Mouse (Mus musculus): Measurements from ENCODE around the gene Hist2h2ab. TPM values are rescaled to one million over a fixed set of nuclear protein-coding genes. Genes with fewer than 3 reads are reported as not detected.
"Not testable (repeated sequence)": the region's sequence is repeated elsewhere in the genome, so short reads cannot be mapped to it uniquely, and the experiment has no call there.

Gene Hist2h2ab
- total and polyA plus RNA-seq, 3 experiments: 0.72 to 234 TPM; not detected in 1

GRCm38 (mm10) chr3:96268776-96269378 is 49.2 kb downstream of the Hist2h2ab start:
- peaks cover 0 to 24% of the 10 kb centered on the region in 2 experiments; a peak in 2 of 4 replicates for H3K4me1 ChIP-seq (ENCODE audit: control insufficient read depth in 1 of 2, insufficient read depth in 2 of 2, low read length in 2 of 2)
- not testable (repeated sequence) for DNase-seq (ENCODE audit: low read depth, low spot score); H3K27me3 ChIP-seq (ENCODE audit: control insufficient read depth in 1 of 2, insufficient read depth in 2 of 2, low read length in 2 of 2); H3K79me2 ChIP-seq (ENCODE audit: control insufficient read depth, insufficient read depth, low read length, poor library complexity); H3K9me3 ChIP-seq (replicated peaks; ENCODE audit: insufficient read depth, low read length)
- H3K4me3 ChIP-seq (ENCODE audit: control insufficient read depth in 1 of 2, insufficient read depth in 1 of 2, low read depth in 2 of 2, low read length in 2 of 2): peak overlapping the region; percentile 7 to 56
- peak overlapping the region; percentile 73 for H3K9ac ChIP-seq (ENCODE audit: control insufficient read depth, low read depth, low read length, poor library complexity, severe bottlenecking)
- peaks cover 0 to 31% of the 10 kb centered on the region in 2 experiments; a peak in 2 of 4 replicates for H3K36me3 ChIP-seq (ENCODE audit: control insufficient read depth in 1 of 2, insufficient read depth in 2 of 2, low read length in 2 of 2)
- peak overlapping the region; percentile 96 for H3K27ac ChIP-seq (ENCODE audit: control insufficient read depth, low read depth, low read length)
- TF ChIP-seq POLR2AphosphoS5 (IDR thresholded peaks at IDR 0.05; ENCODE audit: borderline replicate concordance, low read depth, low read length): peak; percentile 85; the same call in 1 of the 2 replicates

Other genes with a start within 250 kb of the Hist2h2ab start
- gene Plekho1, start 223.9 kb upstream of the Hist2h2ab start, total RNA-seq (2012; rRNA removed): 4.2 and 6.4 TPM in 2 replicates
- 10 to 100 TPM in 1 of 2 experiments, not detected in 1; 19.2 TPM for gene Plekho1, start 223.9 kb upstream of the Hist2h2ab start, polyA plus RNA-seq (2012; ENCODE audit: insufficient read depth in 1 of 2, insufficient read length in 2 of 2, low read depth in 1 of 2, low replicate concordance in 2 of 2, missing spikeins in 1 of 2)
- gene Vps45, start 161.4 kb upstream of the Hist2h2ab start, total RNA-seq (2012; rRNA removed): 24.4 and 28.9 TPM in 2 replicates
- gene Vps45, start 161.4 kb upstream of the Hist2h2ab start, polyA plus RNA-seq (2012; ENCODE audit: insufficient read depth in 1 of 2, insufficient read length in 2 of 2, low read depth in 1 of 2, low replicate concordance in 2 of 2, missing spikeins in 1 of 2): 10 to 100 TPM; 20.6 to 92.0 TPM
- 25.8 and 27.5 TPM in 2 replicates for gene Otud7b, start 115.3 kb upstream of the Hist2h2ab start, total RNA-seq (2012; rRNA removed)
- gene Otud7b, start 115.3 kb upstream of the Hist2h2ab start, polyA plus RNA-seq (2012; ENCODE audit: insufficient read depth in 1 of 2, insufficient read length in 2 of 2, low read depth in 1 of 2, low replicate concordance in 2 of 2, missing spikeins in 1 of 2): 10 to 100 TPM; 17.9 to 24.4 TPM
- gene Mtmr11, start 57.9 kb upstream of the Hist2h2ab start, total RNA-seq (2012; rRNA removed): 0.62 and 0.77 TPM in 2 replicates
- gene Mtmr11, start 57.9 kb upstream of the Hist2h2ab start, polyA plus RNA-seq (2012; ENCODE audit: insufficient read depth in 1 of 2, insufficient read length in 2 of 2, low read depth in 1 of 2, low replicate concordance in 2 of 2, missing spikeins in 1 of 2): 1 to 10 TPM in 1 of 2 experiments, not detected in 1; 1.4 TPM
- 135 and 157 TPM in 2 replicates for gene Sf3b4, start 47.5 kb upstream of the Hist2h2ab start, total RNA-seq (2012; rRNA removed)
- 100 to 1,000 TPM; 102 to 423 TPM for gene Sf3b4, start 47.5 kb upstream of the Hist2h2ab start, polyA plus RNA-seq (2012; ENCODE audit: insufficient read depth in 1 of 2, insufficient read length in 2 of 2, low read depth in 1 of 2, low replicate concordance in 2 of 2, missing spikeins in 1 of 2)
- 0.77 and 2.1 TPM in 2 replicates for gene Sv2a, start 38.7 kb upstream of the Hist2h2ab start, total RNA-seq (2012; rRNA removed)
- 1 to 10 TPM in 1 of 2 experiments, not detected in 1; 3.3 TPM for gene Sv2a, start 38.7 kb upstream of the Hist2h2ab start, polyA plus RNA-seq (2012; ENCODE audit: insufficient read depth in 1 of 2, insufficient read length in 2 of 2, low read depth in 1 of 2, low replicate concordance in 2 of 2, missing spikeins in 1 of 2)
- gene Bola1, start 156 bp upstream of the Hist2h2ab start, total RNA-seq (2012; rRNA removed): 115 and 123 TPM in 2 replicates
- gene Bola1, start 156 bp upstream of the Hist2h2ab start, polyA plus RNA-seq (2012; ENCODE audit: insufficient read depth in 1 of 2, insufficient read length in 2 of 2, low read depth in 1 of 2, low replicate concordance in 2 of 2, missing spikeins in 1 of 2): 100 to 1,000 TPM in 1 of 2 experiments, not detected in 1; 124 TPM
- gene Hist2h2ac, start 1.0 kb downstream of the Hist2h2ab start, total RNA-seq (2012; rRNA removed): 2,824 and 3,687 TPM in 2 replicates
- 1 to 10 TPM in 1 of 2 experiments, not detected in 1; 4.8 TPM for gene Hist2h2ac, start 1.0 kb downstream of the Hist2h2ab start, polyA plus RNA-seq (2012; ENCODE audit: insufficient read depth in 1 of 2, insufficient read length in 2 of 2, low read depth in 1 of 2, low replicate concordance in 2 of 2, missing spikeins in 1 of 2)
- 1.6 and 1.8 TPM in 2 replicates for gene Hist2h2be, start 1.3 kb downstream of the Hist2h2ab start, total RNA-seq (2012; rRNA removed)
- gene Hist2h2be, start 1.3 kb downstream of the Hist2h2ab start, polyA plus RNA-seq (2012; ENCODE audit: insufficient read depth in 1 of 2, insufficient read length in 2 of 2, low read depth in 1 of 2, low replicate concordance in 2 of 2, missing spikeins in 1 of 2): 1 to 10 TPM in 1 of 2 experiments, not detected in 1; 3.2 TPM
- 2,744 and 3,348 TPM in 2 replicates for gene Hist2h3c2, start 19.3 kb downstream of the Hist2h2ab start, total RNA-seq (2012; rRNA removed)
- gene Hist2h3c2, start 19.3 kb downstream of the Hist2h2ab start, polyA plus RNA-seq (2012; ENCODE audit: insufficient read depth in 1 of 2, insufficient read length in 2 of 2, low read depth in 1 of 2, low replicate concordance in 2 of 2, missing spikeins in 1 of 2): 1,000 to 10,000 TPM in 1 of 2 experiments, 1 to 10 TPM in 1; 8.2 to 1,897 TPM
- 11,232 and 13,053 TPM in 2 replicates for gene Hist2h2aa2, start 20.4 kb downstream of the Hist2h2ab start, total RNA-seq (2012; rRNA removed)
- 10 to 100 TPM in 1 of 2 experiments, not detected in 1; 18.4 TPM for gene Hist2h2aa2, start 20.4 kb downstream of the Hist2h2ab start, polyA plus RNA-seq (2012; ENCODE audit: insufficient read depth in 1 of 2, insufficient read length in 2 of 2, low read depth in 1 of 2, low replicate concordance in 2 of 2, missing spikeins in 1 of 2)
- gene Hist2h2aa1, start 25.6 kb downstream of the Hist2h2ab start, total RNA-seq (2012; rRNA removed): 3,456 and 4,103 TPM in 2 replicates
- 1 to 10 TPM in 1 of 2 experiments, not detected in 1; 1.5 TPM for gene Hist2h2aa1, start 25.6 kb downstream of the Hist2h2ab start, polyA plus RNA-seq (2012; ENCODE audit: insufficient read depth in 1 of 2, insufficient read length in 2 of 2, low read depth in 1 of 2, low replicate concordance in 2 of 2, missing spikeins in 1 of 2)
- 1.3 and 1.5 TPM in 2 replicates for gene Hist2h3c1, start 26.8 kb downstream of the Hist2h2ab start, total RNA-seq (2012; rRNA removed)
- not detected for gene Hist2h3c1, start 26.8 kb downstream of the Hist2h2ab start, polyA plus RNA-seq (2012; ENCODE audit: insufficient read depth in 1 of 2, insufficient read length in 2 of 2, low read depth in 1 of 2, low replicate concordance in 2 of 2, missing spikeins in 1 of 2)
- gene Hist2h4, start 43.4 kb downstream of the Hist2h2ab start, total RNA-seq (2012; rRNA removed): 195 and 290 TPM in 2 replicates
- 1 to 10 TPM in 1 of 2 experiments, not detected in 1; 1.5 TPM for gene Hist2h4, start 43.4 kb downstream of the Hist2h2ab start, polyA plus RNA-seq (2012; ENCODE audit: insufficient read depth in 1 of 2, insufficient read length in 2 of 2, low read depth in 1 of 2, low replicate concordance in 2 of 2, missing spikeins in 1 of 2)
- 3,962 and 5,017 TPM in 2 replicates for gene Hist2h3b, start 48.8 kb downstream of the Hist2h2ab start, total RNA-seq (2012; rRNA removed)
- 10 to 100 TPM in 1 of 2 experiments, not detected in 1; 71.7 TPM for gene Hist2h3b, start 48.8 kb downstream of the Hist2h2ab start, polyA plus RNA-seq (2012; ENCODE audit: insufficient read depth in 1 of 2, insufficient read length in 2 of 2, low read depth in 1 of 2, low replicate concordance in 2 of 2, missing spikeins in 1 of 2)
- 6,680 and 8,754 TPM in 2 replicates for gene Hist2h2bb, start 49.9 kb downstream of the Hist2h2ab start, total RNA-seq (2012; rRNA removed)
- 10 to 100 TPM in 1 of 2 experiments, not detected in 1; 11.2 TPM for gene Hist2h2bb, start 49.9 kb downstream of the Hist2h2ab start, polyA plus RNA-seq (2012; ENCODE audit: insufficient read depth in 1 of 2, insufficient read length in 2 of 2, low read depth in 1 of 2, low replicate concordance in 2 of 2, missing spikeins in 1 of 2)
- gene Fcgr1, start 74.1 kb downstream of the Hist2h2ab start, total RNA-seq (2012; rRNA removed): 3.4 and 4.7 TPM in 2 replicates
- 1 to 10 TPM in 1 of 2 experiments, not detected in 1; 2.8 TPM for gene Fcgr1, start 74.1 kb downstream of the Hist2h2ab start, polyA plus RNA-seq (2012; ENCODE audit: insufficient read depth in 1 of 2, insufficient read length in 2 of 2, low read depth in 1 of 2, low replicate concordance in 2 of 2, missing spikeins in 1 of 2)
- not detected in 2 replicates for gene BC107364, start 232.4 kb downstream of the Hist2h2ab start, total RNA-seq (2012; rRNA removed)
- gene BC107364, start 232.4 kb downstream of the Hist2h2ab start, polyA plus RNA-seq (2012; ENCODE audit: insufficient read depth in 1 of 2, insufficient read length in 2 of 2, low read depth in 1 of 2, low replicate concordance in 2 of 2, missing spikeins in 1 of 2): under 1 TPM in 1 of 2 experiments, not detected in 1; 0.17 TPM

Measured in MEL (cell line).